Mouse (Mus musculus): ENCODE measurements around the gene Bcl11a. TPM values are rescaled to one million over a fixed set of nuclear protein-coding genes. Genes with fewer than 3 reads are reported as not detected.
"Not testable (repeated sequence)": the region's sequence is repeated elsewhere in the genome, so short reads cannot be mapped to it uniquely, and the experiment has no call there.

Gene Bcl11a
- polyA plus RNA-seq, 1 experiment from 2014 or later, result 8.0 TPM

- no peak for DNase-seq (ENCODE audit: low spot score)
These were observed 20.8 kb downstream of the Bcl11a start for GRCm38 (mm10) chr11:24098662-24099061.

GRCm38 (mm10) chr11:24099215-24099614 lies 21.4 kb downstream of the Bcl11a start:
- no peak for DNase-seq (ENCODE audit: low spot score)

- DNase-seq (ENCODE audit: low spot score), result no peak
These were observed 22.0 kb downstream of the Bcl11a start for GRCm38 (mm10) chr11:24099886-24100293.

GRCm38 (mm10) chr11:24100449-24101070 lies 22.7 kb downstream of the Bcl11a start:
- DNase-seq (ENCODE audit: low spot score), result no peak

- no peak for DNase-seq (ENCODE audit: low spot score)
These were observed 23.8 kb downstream of the Bcl11a start for GRCm38 (mm10) chr11:24101625-24102024.

- no peak for DNase-seq (ENCODE audit: low spot score)
These were observed 24.5 kb downstream of the Bcl11a start for GRCm38 (mm10) chr11:24102372-24102771.

GRCm38 (mm10) chr11:24103128-24103742 lies 25.4 kb downstream of the Bcl11a start:
- DNase-seq (ENCODE audit: low spot score), result no peak

GRCm38 (mm10) chr11:24107414-24107813 lies 29.6 kb downstream of the Bcl11a start:
- no peak for DNase-seq (ENCODE audit: low spot score)

- no peak for DNase-seq (ENCODE audit: low spot score)
These were observed 31.1 kb downstream of the Bcl11a start for GRCm38 (mm10) chr11:24108974-24109373.

GRCm38 (mm10) chr11:24109388-24109787 lies 31.5 kb downstream of the Bcl11a start:
- DNase-seq (ENCODE audit: low spot score), result no peak

- no peak for DNase-seq (ENCODE audit: low spot score)
These were observed 32.3 kb downstream of the Bcl11a start for GRCm38 (mm10) chr11:24110113-24110512.

GRCm38 (mm10) chr11:24111720-24112119 lies 33.9 kb downstream of the Bcl11a start:
- no peak for DNase-seq (ENCODE audit: low spot score)

- DNase-seq (ENCODE audit: low spot score), result no peak
These were observed 37.3 kb downstream of the Bcl11a start for GRCm38 (mm10) chr11:24115017-24115752.

- DNase-seq (ENCODE audit: low spot score), result no peak
These were observed 38.2 kb downstream of the Bcl11a start for GRCm38 (mm10) chr11:24116041-24116440.

- DNase-seq (ENCODE audit: low spot score), result no peak
These were observed 38.9 kb downstream of the Bcl11a start for GRCm38 (mm10) chr11:24116582-24117318.

- DNase-seq (ENCODE audit: low spot score), result no peak
These were observed 43.3 kb downstream of the Bcl11a start for GRCm38 (mm10) chr11:24121136-24121535.

- DNase-seq (ENCODE audit: low spot score), result no peak
These were observed 45.0 kb downstream of the Bcl11a start for GRCm38 (mm10) chr11:24122899-24123298.

GRCm38 (mm10) chr11:24123991-24124390 lies 46.1 kb downstream of the Bcl11a start:
- DNase-seq (ENCODE audit: low spot score), result no peak

GRCm38 (mm10) chr11:24125098-24125497 lies 47.2 kb downstream of the Bcl11a start:
- no peak for DNase-seq (ENCODE audit: low spot score)

- no peak for DNase-seq (ENCODE audit: low spot score)
These were observed 50.1 kb downstream of the Bcl11a start for GRCm38 (mm10) chr11:24128001-24128400.

- not testable (repeated sequence) for DNase-seq (ENCODE audit: low spot score)
These were observed 51.0 kb downstream of the Bcl11a start for GRCm38 (mm10) chr11:24128880-24129279.

All from thymus, postnatal 0 days (tissue).